Mouse (Mus musculus): ENCODE results near the gene Foxa2.

Foxa2 gene

DNA sequence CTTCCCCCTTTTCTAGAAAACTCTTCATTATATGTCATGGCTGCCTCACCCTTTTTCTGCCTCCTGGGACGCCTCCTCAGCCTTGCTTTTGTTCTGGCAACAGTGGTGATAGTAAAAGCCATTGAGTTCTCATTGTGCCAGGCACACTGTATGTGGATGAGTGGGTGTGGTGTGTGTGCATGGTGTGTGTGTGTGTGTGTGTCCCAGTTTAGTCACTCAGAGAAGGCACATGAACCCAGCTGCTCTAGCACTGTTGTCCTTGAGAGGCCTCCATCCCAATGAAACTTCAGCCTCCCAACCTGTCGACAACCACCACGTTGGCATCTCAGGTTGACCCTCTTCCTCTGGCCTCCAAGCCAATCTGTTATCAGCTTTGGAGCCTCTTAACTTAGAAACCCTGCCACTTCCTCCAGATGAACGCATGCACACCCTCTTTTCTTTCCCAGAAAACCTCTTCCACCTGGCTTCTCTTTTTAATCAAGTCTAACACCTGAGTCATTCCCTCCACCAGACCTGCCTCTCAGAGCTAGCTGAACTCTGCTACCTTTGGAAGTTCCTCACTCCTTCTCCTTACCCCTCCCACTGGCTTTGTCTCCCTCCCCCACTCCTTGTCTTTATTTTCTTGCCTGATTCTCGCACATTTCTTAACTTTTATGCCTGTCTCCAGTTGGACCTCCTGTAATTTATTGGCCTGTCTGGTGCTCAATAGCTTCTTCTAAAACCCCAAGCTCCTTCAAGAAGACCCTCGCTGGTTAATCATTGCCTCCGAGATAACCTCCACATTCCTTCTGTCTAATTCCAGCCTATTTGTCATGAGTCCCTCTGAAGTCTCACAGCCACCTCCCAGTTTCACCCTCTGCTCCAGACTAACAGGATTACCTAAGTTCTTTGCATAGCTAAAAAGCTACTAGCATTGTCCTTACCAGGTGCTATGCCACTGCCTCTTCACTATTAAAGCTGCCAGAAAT, 41.9 kb downstream of the Foxa2 start:
- peak; percentile 21 for DNase-seq (ENCODE audit: extremely low spot score)

DNA sequence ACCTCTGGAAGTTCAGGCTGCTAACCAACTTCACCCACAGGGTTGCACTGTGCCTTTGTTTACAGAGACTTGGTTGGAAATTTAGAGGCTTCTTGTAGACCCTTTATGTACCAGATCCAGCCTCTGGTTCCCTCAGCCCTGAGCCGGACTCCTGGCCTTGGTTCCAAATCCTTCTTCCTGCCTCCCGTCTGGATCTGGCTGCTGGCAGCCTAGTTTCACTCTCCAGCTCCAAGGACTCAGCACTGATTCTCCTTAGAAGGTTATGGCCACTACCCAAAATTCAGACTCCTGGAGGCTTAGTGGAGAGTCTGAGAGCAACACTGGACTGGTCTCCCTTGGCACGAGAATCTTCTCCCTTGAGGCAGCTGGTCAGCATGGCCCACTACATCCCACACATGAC, 43.3 kb downstream of the Foxa2 start:
- DNase-seq (ENCODE audit: extremely low spot score): no peak

DNA sequence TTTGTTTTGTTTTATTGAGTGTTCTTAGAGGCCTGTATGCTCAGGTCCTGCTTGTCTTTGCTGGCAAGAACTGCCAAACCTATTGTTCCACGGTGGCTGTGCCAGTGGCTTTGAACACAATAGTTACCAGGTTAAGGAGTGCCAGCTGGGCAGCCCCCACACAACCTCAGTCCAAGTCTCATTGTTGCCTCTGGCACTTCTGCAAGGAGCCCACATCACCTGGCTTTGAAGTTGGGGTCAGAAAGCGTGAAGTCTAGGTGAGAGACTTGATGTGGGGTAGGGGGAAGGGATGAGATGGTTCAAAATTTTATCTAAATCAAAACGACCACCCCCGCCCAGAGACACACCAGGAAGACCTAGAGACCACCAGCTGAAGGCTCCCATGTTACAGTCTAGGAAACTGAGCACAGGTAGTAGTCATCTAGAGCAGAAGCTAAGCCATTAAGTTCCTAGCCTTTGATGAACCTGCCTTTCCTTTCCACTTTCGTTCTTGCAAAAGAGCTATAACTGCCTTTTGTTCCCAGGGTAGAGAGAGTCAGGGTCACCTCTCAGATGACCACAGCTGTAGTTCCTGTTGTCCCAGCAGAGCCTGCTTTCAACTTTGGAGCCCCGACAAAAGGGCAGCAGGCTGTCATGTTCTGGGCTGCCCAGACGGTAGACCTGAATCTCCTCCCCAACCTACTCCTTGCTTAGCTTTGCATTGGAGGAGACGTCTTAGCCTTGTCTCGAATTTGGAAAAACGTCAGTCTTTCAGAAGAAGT, 48.4 kb downstream of the Foxa2 start:
- DNase-seq (ENCODE audit: extremely low spot score): no peak

DNA sequence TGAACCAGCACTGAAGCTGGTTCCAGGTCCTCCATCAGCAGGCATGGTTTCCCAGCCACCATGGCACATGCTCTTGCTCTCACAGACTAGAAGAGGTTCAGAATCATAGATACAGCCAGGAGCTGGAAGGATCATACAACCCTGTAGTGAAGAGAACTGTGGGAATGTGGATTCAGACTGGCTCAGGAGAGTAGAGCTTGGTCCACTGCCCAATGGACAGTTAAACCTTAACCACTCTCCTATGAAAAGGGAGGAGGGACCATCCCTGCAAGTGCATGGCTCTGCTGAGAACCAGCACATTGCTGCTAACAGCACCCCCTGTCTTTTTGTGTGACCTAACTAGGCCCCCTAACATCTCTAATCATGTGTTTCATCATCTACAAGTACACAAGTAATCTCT, 50.0 kb downstream of the Foxa2 start:
- DNase-seq (ENCODE audit: extremely low spot score): no peak

DNA sequence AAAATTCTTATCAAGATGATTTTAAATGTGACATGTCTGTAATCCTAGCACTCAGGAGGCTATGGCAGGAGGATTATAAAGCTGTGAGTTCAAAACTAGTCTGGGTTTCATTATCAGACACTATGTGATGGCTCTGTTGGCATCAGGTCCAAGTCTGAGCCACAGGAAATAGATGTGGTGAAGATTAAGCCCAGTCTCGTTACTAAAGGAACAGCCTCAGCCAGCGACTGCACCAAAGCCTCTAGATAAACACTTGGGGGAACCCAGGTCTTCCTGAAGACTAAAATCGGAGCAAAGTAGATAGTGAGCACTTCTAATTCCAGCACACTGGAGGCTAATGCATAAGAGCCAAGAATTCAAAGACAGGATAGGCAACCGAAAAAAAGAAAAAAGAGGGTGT, 52.9 kb downstream of the Foxa2 start:
- no peak for DNase-seq (ENCODE audit: extremely low spot score)

DNA sequence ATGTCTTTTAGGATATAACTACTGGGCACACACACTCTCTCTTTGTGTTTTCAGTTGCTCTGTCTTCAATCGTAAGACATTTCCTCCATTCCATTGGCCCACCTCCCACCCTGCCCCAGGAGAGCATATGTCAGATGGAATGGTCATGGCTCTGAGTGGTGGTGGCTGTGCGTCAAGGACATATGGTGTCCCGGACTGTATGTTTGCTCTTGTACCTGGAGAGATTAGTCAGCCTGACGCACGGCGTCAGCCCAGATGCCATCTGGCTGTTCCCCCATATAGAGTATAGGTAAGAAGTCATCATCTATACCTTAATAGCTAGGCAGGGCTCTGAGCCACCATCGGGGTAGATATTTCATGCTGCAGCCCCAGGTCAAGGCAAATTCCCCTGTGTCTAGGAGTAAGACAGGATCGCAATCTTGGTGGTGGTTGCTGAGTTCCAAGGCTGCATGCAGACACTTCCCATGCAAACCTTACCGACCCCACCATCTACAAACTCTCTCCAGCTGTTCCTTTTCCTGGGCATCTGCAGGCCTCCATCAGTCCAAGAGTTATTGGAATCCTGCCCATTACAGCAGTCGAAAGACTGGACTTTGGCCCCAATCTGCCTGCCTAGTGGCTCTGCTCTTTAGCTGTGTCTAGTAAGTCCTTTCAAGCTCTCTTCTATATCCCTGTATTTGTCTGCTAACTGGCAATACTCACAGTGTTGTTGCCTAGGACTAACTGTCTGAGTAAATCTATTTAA, 53.7 kb downstream of the Foxa2 start:
- no peak for DNase-seq (ENCODE audit: extremely low spot score)
